Mouse (Mus musculus) frontal cortex, postnatal 36 days (tissue): ENCODE results near the gene Pclo.
"Not testable (repeated sequence)": the region's sequence is repeated elsewhere in the genome, so short reads cannot be mapped to it uniquely, and the experiment has no call there.

Source experiments
- DNase-seq, 2 experiments: peaks; one replicate each; pipeline ENCODE4 v3.0.0; 2022; ENCODE audit warnings: low spot score in 2 of 2

Pclo gene

DNA sequence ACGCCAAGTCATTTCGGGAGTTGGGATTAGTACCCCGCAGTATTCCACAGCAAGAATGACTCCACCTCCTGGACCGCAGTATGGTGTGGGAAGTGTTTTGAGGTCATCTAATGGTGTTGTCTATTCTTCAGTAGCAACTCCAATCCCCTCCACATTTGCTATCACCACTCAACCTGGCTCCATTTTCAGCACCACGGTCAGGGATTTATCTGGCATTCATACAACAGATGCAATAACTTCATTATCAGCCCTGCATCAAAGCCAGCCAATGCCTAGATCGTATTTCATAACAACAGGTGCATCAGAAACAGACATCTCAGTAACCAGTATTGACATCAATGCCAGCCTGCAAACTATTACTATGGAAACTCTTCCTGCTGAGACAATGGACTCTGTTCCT is 165.7 kb downstream of the Pclo start:
- no peak for DNase-seq

GRCm38 (mm10) chr5:14691995-14692394 is 177.3 kb downstream of the Pclo start:
- DNase-seq: no peak

DNA sequence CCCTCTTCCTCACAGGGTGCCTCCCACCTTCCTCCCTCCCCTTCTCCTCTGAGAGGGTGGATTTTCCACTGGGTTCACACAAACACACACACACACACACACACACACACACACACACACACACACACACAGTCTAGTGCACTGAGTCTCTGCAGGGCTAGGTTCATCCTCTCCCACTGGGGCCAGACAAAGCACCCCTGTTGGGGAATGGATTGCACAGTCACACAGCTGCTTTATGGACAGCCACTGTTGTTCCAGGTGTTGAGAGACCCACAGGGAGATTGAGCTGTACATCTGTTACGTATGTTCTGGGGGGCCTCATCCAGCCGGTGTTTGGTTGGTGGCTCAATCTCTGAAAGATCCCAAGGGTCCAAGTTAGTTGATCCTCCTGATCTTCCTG is 182.0 kb downstream of the Pclo start:
- no peak for DNase-seq

DNA sequence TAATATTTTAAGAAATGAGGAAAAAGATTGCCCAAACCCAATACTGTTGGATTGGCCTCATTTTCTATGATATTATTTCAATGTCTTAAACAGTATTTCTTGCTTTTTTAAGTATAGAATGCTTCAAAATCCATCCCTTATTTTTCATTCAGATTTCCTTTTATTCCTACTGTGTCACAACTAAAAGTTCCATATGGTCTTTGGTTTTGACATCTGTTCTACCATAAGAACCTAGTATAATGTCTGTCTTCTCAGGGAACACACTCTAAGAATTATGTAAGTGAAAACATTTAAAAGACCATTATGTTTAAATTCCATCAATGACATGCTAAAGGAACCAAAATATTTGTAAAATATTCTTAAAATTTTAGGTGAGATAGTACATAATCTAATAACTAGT is 186.2 kb downstream of the Pclo start:
- no peak for DNase-seq

GRCm38 (mm10) chr5:14705423-14705822 is 190.7 kb downstream of the Pclo start:
- no peak for DNase-seq

DNA sequence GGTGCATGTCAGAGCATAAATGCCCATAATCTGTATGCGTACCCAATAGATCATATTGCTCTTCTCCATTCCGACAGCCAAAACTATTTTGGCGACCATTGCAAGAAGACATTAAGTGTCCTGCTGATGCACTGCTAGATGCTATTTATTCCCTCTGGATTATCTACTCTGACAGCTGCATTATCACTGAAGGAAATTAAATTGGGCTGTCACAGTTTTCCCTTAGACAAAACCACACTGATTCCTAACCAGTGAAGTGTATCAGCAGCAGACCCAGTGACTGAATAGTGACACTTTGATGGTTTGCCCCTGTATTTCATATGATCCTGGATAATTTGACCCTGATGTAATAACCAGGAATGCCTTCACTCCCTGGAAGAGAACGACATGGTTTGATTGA is 192.6 kb downstream of the Pclo start:
- DNase-seq: no peak

DNA sequence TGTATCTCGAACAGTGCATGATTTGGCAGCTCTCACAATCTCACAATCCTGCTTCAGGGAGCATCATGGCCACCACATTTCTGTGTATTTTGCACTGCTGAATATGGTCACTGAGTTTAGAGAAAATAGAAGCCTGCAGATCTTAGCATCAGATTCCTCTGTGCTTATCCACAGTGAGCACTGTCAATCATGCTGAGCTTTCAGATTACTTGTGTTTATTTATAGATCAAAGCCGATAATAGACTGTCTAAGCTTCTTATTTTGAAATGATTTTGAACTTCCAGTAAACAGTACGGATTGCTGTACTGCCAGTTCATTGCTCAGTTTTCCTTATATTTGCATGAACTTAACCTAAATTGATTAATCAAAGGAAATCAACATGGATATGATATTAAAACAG is 208.9 kb downstream of the Pclo start:
- no peak for DNase-seq

GRCm38 (mm10) chr5:14728676-14729253 is 214.0 kb downstream of the Pclo start:
- no peak for DNase-seq

DNA sequence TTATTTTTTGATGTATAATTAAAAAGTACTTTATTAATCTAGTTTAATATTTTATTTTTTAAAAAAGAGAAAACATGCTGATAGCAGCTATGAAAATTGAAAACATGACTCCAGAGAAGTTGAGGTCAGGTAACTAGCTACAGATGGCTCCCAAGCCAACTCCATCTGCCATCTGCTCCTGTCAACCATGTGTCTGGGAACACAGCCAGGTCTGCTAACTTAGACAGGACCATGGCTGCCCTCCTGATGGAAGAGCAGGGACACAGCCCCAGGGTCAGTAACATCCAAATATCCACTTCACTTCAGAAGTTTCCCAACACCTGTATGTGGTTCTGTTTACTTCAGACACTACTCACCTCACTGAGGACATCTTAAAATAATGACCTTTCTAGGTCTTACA is 236.2 kb downstream of the Pclo start:
- DNase-seq: no peak

GRCm38 (mm10) chr5:14766686-14767085 is 252.0 kb downstream of the Pclo start:
- no peak for DNase-seq

DNA sequence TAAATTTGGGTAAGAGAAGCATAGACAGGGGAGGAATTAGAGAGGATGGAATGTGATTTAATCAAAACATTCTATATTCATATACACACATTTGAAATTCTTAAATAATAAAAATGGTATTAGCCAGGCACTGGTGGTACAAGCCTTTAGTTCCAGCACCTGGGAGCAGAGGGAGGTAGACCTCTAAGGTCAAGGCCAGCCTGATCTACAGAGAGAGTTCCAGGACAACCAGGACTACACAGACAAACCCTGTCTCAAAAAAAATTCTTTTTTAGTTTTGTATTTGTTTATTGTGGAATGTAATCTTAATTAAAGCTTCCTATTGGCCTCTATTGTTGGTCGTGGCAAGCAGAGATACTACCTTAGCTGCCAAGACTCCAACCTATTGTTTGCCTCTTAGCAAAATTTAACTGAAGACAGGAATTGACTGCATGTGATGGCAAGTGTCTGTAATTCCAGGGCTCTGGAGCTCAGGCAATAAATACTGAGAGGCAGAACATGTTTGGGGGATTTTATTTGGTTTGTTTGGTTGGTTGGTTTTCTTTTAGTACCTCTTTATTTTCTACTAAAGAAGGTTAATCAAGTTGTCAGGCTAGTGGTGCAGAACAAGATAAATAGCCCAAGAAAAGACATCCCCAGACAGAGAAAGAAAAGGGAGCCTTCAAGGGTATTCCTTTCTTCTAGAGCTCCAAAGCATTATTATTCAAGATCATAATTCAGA is 267.8 kb downstream of the Pclo start:
- DNase-seq: no peak

DNA sequence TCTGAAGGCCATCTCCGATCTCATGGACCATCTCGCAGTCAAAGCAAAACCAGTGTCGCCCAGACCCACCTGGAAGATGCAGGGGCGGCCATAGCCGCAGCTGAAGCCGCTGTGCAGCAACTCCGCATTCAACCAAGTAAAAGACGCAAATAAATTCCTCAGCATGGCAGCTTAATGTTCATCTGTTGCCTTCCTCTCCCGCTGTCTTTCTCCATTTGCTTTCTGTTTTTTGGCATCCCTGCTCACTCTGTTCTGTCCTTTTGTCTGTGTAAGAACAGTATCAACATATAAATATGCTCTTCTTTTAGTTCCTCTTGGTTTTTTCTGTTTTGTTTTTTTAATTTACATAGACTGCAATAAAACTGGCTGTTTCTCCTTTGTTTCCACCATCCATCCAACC is 279.2 kb downstream of the Pclo start:
- DNase-seq: no peak

- DNase-seq: peak in 1 of 2 experiments; percentile 57
Observed at GRCm38 (mm10) chr5:14807136-14807535, 292.4 kb downstream of the Pclo start.

DNA sequence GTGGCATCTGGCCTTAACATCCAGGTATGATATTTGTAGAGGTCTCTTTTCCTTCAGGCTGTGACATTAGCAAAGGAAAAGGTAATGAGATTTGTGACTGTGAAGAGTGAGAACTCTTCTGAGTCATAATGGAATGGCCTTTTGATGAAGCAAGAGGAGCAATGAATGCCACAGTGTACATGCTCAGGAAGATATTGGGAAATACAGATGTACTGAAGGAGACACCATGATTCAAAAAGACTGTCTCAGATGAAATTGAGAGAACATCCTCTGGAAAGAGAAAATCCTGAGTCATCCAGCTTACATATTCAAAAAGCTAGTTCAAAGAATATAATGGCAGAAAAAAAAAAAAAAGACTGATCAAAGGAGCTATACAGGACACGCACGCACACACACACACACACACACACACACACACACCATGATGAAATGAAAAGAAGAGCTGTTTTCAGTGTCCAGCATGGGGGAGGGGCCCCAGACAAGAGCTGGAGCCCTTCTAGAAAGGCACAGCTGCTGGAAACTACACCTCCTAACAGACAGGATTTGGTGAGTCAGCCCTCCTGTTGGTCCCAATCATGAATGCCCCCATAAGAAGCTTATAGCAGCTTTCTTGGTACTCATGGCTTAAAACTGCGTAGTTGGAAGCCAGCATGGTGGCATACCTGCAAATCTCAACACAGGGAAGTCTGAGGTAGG is 318.6 kb downstream of the Pclo start:
- no peak for DNase-seq

DNA sequence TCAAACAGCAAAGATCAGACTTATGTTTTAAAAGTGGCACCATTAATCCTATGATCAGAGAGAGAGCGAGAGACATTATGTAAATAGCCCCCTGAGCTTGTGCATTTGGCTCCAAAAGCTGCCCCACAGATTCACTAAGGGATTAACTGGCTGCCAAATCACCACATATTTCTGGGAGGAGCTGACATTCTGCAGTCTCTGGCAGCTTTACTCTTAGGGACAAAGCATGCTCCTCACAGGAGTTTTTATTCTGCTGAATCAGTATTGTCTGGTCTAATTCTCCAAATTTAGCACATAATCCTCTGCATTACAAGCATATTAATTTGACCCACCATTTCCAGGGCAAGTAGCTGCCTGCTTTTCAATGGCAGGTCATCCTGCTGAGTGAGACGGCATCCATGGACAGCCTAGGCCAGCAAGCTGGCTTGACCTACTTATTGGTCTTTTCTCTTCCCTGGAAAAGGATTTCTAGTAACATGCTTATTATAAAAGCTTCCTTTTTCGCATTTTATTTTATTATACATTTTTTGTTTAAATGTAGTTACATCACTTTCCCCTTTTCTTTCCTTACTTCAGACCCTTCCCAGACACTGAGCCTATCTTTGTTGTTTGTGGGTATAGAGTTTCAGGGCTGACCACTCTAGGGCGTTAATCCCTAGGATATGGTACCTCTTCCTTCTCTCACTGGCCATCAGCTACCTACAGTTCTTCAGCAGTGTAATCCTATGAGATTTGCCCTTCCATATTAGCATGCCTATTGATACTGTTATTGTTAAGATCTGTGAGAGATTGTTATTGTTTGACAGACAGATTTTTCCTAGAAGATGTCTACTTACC is 319.7 kb downstream of the Pclo start:
- DNase-seq: no peak

DNA sequence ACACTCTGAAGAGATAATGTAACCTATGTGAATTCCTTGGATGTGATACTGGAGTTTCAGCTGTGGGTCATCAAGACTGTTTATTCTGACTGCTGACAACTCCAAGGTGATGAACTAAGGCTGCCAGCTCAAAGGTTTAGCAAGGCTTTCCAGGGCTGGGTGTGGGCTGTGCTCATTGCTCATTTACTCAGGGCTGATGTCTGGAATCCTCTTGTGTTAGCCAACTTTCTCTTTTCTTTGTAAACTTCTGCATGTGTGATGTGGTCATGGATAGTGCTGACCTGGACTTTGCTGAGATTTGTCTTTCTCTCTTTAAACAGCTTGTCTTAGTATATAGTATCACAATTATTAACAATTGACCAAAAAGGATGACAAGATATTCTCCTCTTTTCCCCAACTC is 338.9 kb downstream of the Pclo start:
- DNase-seq: no peak

- DNase-seq: not testable (repeated sequence)
Observed at GRCm38 (mm10) chr5:14885291-14885690, 370.6 kb downstream of the Pclo start.

- DNase-seq: no peak
Observed at GRCm38 (mm10) chr5:14892242-14892641, 377.5 kb downstream of the Pclo start.

GRCm38 (mm10) chr5:14903539-14903938 is 388.8 kb downstream of the Pclo start:
- DNase-seq: not testable (repeated sequence)
